Mouse (Mus musculus): Measurements from ENCODE around the gene Nfatc2.

GRCm38 (mm10) chr2:168648171-168648570 lies 46.7 kb upstream of the Nfatc2 start:
- TF ChIP-seq POLR2A (IDR thresholded peaks at IDR 0.05; ENCODE audit: low read depth, low read length) = no peak
- no peak for TF ChIP-seq CTCF (IDR thresholded peaks at IDR 0.05; ENCODE audit: extremely low read depth, insufficient read depth, insufficient read length, insufficient replicate concordance)

All from spleen, adult 2 months (tissue).